Mouse (Mus musculus) limb, embryonic 11.5 days (tissue): ENCODE measurements around the gene Atxn7l1. TPM values are rescaled to one million over a fixed set of nuclear protein-coding genes. Genes with fewer than 3 reads are reported as not detected.
A peak's percentile ranks its signal among the peaks of the same experiment; 100 is the strongest.

Experiments used
- ATAC-seq: fragments of 200-750 bp; cut with Nextera tagmentation; 2 replicates; pipeline ENCODE4 v1.8.0; 2017; ENCODE audit warnings: low read depth; ENCODE audit not compliant: insufficient number of reproducible peaks, low FRiP score, low TSS enrichment
- DNase-seq: peaks from one replicate; pipeline ENCODE4 v3.0.0-alpha.2; 2015; ENCODE audit warnings: low spot score
- H3K27ac ChIP-seq: fragments of 300-500 bp; sonication (generic); replicated peaks from 2 replicates; pipeline ENCODE4 v1.5.1; 2014; ENCODE audit warnings: low read depth, mild to moderate bottlenecking, low read length
- H3K27me3 ChIP-seq: fragments of 300-500 bp; sonication (generic); 2 replicates; pipeline ENCODE4 v1.6.1; 2014; ENCODE audit warnings: mild to moderate bottlenecking, low read length, mixed read lengths; ENCODE audit not compliant: control insufficient read depth, insufficient read depth
- H3K36me3 ChIP-seq: fragments of 300-500 bp; sonication (generic); 2 replicates; pipeline ENCODE4 v1.6.1; 2014; ENCODE audit warnings: mild to moderate bottlenecking, low read length, moderate library complexity, mixed read lengths; ENCODE audit not compliant: control insufficient read depth, insufficient read depth
- H3K4me1 ChIP-seq: fragments of 300-500 bp; sonication (generic); 2 replicates; pipeline ENCODE4 v1.6.1; 2014; ENCODE audit warnings: low read length, mixed read lengths; ENCODE audit not compliant: control insufficient read depth, insufficient read depth
- H3K4me2 ChIP-seq: fragments of 300-500 bp; sonication (generic); 2 replicates; pipeline ENCODE4 v1.6.1; 2014; ENCODE audit warnings: low read depth, mild to moderate bottlenecking, moderate library complexity; ENCODE audit not compliant: severe bottlenecking
- H3K4me3 ChIP-seq: fragments of 300-500 bp; sonication (generic); 2 replicates; pipeline ENCODE4 v1.5.1; 2014; ENCODE audit warnings: low read depth, low read length
- H3K9ac ChIP-seq: fragments of 300-500 bp; sonication (generic); 2 replicates; pipeline ENCODE4 v1.6.1; 2014; ENCODE audit warnings: mild to moderate bottlenecking, low read length
- H3K9me3 ChIP-seq: fragments of 300-500 bp; sonication (generic); 2 replicates; pipeline ENCODE4 v1.6.1; 2016; ENCODE audit warnings: low read length; ENCODE audit not compliant: control insufficient read depth
- WGBS: fragments of 180-500 bp; shearing (Covaris S2); extraction: QIAGEN DNeasy Blood & Tissue Kit; methylation state at CpG from one replicate; pipeline ENCODE4 v1.1.7; 2014; 5-methylcytosine and 5-hydroxymethylcytosine counted together
- polyA plus RNA-seq: library from polyadenylated mRNA; unstranded; fragments of >200 nt; fragmentation: Nextera tagmentation; extraction: Ambion mirVana; gene quantifications from 2 replicates; pipeline ENCODE4 v1.2.1, GENCODE M21; 2014

Gene Atxn7l1
- polyA plus RNA-seq, 1 experiment from 2014 or later = 18.8 TPM

- WGBS = 5% methylated on average over 9 of the region's 9 CpGs
- Histone ChIP-seq H3K27me3 (no peaks in the 10 kb centered on the region), H3K4me1 (peaks cover 7% of the 10 kb centered on the region; the same call in 1 of the 2 replicates), H3K9ac (no peak overlapping the region), H3K27ac (no peak overlapping the region), H3K4me2 (peak overlapping the region; percentile 81), H3K4me3 (peak overlapping the region; percentile 36; the same call in 1 of the 2 replicates), H3K36me3 (no peaks in the 10 kb centered on the region), H3K9me3 (no peaks in the 10 kb centered on the region)
- no peak for DNase-seq
- ATAC-seq = no peak
Observed at GRCm38 (mm10) chr12:33303384-33303770, 155.9 kb downstream of the Atxn7l1 start.

GRCm38 (mm10) chr12:33305106-33305505, 157.6 kb downstream of the Atxn7l1 start:
- no peak overlapping the region for H3K4me2 ChIP-seq
- DNase-seq (no peak), ATAC-seq (no peak)
- H3K27me3 ChIP-seq = no peaks in the 10 kb centered on the region
- H3K4me3 ChIP-seq = no peak overlapping the region
- H3K36me3 ChIP-seq = no peaks in the 10 kb centered on the region
- H3K9ac ChIP-seq = no peak overlapping the region
- peaks cover 7% of the 10 kb centered on the region; the same call in 1 of the 2 replicates for H3K4me1 ChIP-seq
- H3K27ac ChIP-seq = no peak overlapping the region
- no peaks in the 10 kb centered on the region for H3K9me3 ChIP-seq
- WGBS = 85% methylated on average over 9 of the region's 9 CpGs

GRCm38 (mm10) chr12:33306476-33306875, 159.0 kb downstream of the Atxn7l1 start:
- no peak overlapping the region for H3K4me2 ChIP-seq
- no peaks in the 10 kb centered on the region for H3K27me3 ChIP-seq
- no peak overlapping the region for H3K4me3 ChIP-seq
- H3K9ac ChIP-seq = no peak overlapping the region
- no peaks in the 10 kb centered on the region for H3K9me3 ChIP-seq
- ATAC-seq = no peak
- no peaks in the 10 kb centered on the region for H3K36me3 ChIP-seq
- DNase-seq = no peak
- peaks cover 7% of the 10 kb centered on the region; the same call in 1 of the 2 replicates for H3K4me1 ChIP-seq
- H3K27ac ChIP-seq = no peak overlapping the region
- 70% methylated on average over 4 of the region's 5 CpGs for WGBS

DNA sequence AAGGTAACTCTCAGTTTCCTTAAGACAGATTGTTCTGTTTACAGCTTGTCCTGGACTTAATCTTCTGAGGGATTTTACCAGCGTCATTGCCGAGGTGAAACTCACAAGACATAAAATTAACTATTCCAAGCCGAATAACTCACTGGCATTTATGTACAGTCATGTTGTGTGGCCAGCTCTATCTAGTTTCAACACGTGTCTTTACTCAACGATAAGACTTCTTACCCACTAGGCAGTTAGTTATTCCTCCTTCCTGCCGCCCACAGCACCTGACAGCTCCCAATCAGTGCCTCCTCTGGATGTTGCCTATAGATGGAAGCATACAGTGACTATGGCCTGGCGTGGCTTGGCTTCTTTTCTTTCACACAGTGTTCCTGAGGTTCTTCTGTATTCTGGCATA, 161.2 kb downstream of the Atxn7l1 start:
- no peak overlapping the region for H3K4me2 ChIP-seq
- no peaks in the 10 kb centered on the region for H3K27me3 ChIP-seq
- no peak overlapping the region for H3K4me3 ChIP-seq
- 0 out of 2 replicates have a peak, but pooled peaks cover 1% of the 10 kb centered on the region for H3K4me1 ChIP-seq
- no peak for ATAC-seq
- DNase-seq = no peak
- H3K27ac ChIP-seq = no peak overlapping the region
- no peaks in the 10 kb centered on the region for H3K9me3 ChIP-seq
- 61% methylated on average over 7 of the region's 7 CpGs for WGBS
- no peaks in the 10 kb centered on the region for H3K36me3 ChIP-seq
- no peak overlapping the region for H3K9ac ChIP-seq

DNA sequence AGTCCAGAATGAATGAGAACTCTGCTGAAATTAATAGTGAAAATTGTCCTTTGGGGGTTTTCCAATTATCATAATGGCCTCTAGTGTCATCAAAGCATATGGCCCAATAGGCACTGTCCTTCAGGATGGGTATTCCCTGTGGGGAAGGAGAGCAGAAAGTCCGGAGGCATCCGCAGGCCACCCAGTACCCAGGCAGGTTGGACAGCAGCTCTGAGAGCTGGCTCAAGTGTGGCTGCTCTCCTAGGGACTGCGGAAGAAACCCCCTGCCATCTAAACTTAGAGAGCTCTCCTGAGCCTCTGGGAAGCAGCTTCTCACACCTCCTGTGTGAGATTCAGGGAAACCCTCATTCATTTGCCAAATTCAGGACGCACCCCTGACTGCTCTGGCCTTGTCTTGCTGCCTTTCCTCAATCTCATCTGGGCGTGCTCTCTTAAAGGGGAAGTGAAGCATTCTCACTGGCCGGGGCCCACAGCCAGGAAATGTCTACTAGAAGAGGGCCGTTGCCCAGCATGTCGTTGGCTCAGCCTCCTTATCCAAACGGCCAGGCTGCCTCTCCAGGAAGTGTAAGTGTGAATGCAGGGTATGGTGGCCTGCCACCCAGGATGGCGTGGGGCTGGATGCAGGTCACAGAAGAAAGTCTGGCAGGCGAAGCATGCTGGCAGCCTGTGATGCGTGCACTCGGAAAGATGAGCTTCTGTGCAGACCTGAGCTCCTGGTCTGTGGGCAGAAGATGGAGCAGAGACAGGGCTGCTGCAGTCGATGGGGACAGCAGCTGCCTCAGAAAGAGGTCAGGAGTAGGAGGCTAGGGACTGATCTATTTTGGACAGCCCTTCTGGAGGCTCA, 166.6 kb downstream of the Atxn7l1 start:
- no peak overlapping the region for H3K4me3 ChIP-seq
- H3K4me2 ChIP-seq = no peak overlapping the region
- no peak overlapping the region for H3K9ac ChIP-seq
- H3K9me3 ChIP-seq = no peaks in the 10 kb centered on the region
- WGBS = 22% methylated on average over 14 of the region's 14 CpGs
- no peak for DNase-seq
- H3K27me3 ChIP-seq = no peaks in the 10 kb centered on the region
- H3K27ac ChIP-seq = no peak overlapping the region
- ATAC-seq = no peak
- H3K36me3 ChIP-seq = no peaks in the 10 kb centered on the region
- H3K4me1 ChIP-seq = no peaks in the 10 kb centered on the region

- no peaks in the 10 kb centered on the region for H3K9me3 ChIP-seq
- H3K4me3 ChIP-seq = no peak overlapping the region
- 81% methylated on average over 16 of the region's 16 CpGs for WGBS
- H3K4me1 ChIP-seq = no peaks in the 10 kb centered on the region
- no peak for ATAC-seq
- no peaks in the 10 kb centered on the region for H3K27me3 ChIP-seq
- H3K4me2 ChIP-seq = no peak overlapping the region
- H3K9ac ChIP-seq = no peak overlapping the region
- H3K36me3 ChIP-seq = no peaks in the 10 kb centered on the region
- DNase-seq = no peak
- no peak overlapping the region for H3K27ac ChIP-seq
Observed at GRCm38 (mm10) chr12:33314924-33315643, 167.6 kb downstream of the Atxn7l1 start.

GRCm38 (mm10) chr12:33315804-33316203, 168.3 kb downstream of the Atxn7l1 start:
- H3K9me3 ChIP-seq = no peaks in the 10 kb centered on the region
- ATAC-seq (no peak), DNase-seq (no peak)
- H3K27ac ChIP-seq = no peak overlapping the region
- H3K27me3 ChIP-seq = no peaks in the 10 kb centered on the region
- no peak overlapping the region for H3K9ac ChIP-seq
- no peaks in the 10 kb centered on the region for H3K4me1 ChIP-seq
- 67% methylated on average over 5 of the region's 5 CpGs for whole genome bisulfite sequencing
- no peak overlapping the region for H3K4me2 ChIP-seq
- H3K36me3 ChIP-seq = no peaks in the 10 kb centered on the region
- no peak overlapping the region for H3K4me3 ChIP-seq

GRCm38 (mm10) chr12:33317792-33318530, 170.5 kb downstream of the Atxn7l1 start:
- H3K36me3 ChIP-seq = no peaks in the 10 kb centered on the region
- no peak overlapping the region for H3K27ac ChIP-seq
- no peaks in the 10 kb centered on the region for H3K27me3 ChIP-seq
- no peaks in the 10 kb centered on the region for H3K4me1 ChIP-seq
- no peak for DNase-seq
- H3K9me3 ChIP-seq = no peaks in the 10 kb centered on the region
- ATAC-seq = no peak
- 85% methylated on average over 9 of the region's 9 CpGs for WGBS
- H3K4me3 ChIP-seq = no peak overlapping the region
- no peak overlapping the region for H3K9ac ChIP-seq
- no peak overlapping the region for H3K4me2 ChIP-seq
